Mouse (Mus musculus): ENCODE results near the gene Cct7. TPM values are rescaled to one million over a fixed set of nuclear protein-coding genes. Genes with fewer than 3 reads are reported as not detected.
A peak's percentile ranks its signal among the peaks of the same experiment; 100 is the strongest.

Cct7 gene
- polyA plus RNA-seq, 1 experiment from 2014 or later = 647 TPM

- Histone ChIP-seq H3K4me1 (replicated peaks; ENCODE audit: control insufficient read depth, insufficient read depth, low read length) (peaks cover 6% of the 10 kb centered on the region; the same call in 1 of the 2 replicates), H3K27ac (ENCODE audit: low read depth, low read length) (no peak overlapping the region), H3K27me3 (ENCODE audit: control insufficient read depth, insufficient read depth, low read length) (peaks cover 4% of the 10 kb centered on the region; the same call in 1 of the 2 replicates), H3K9ac (ENCODE audit: low read length) (peak overlapping the region; percentile 73; the same call in 1 of the 2 replicates), H3K4me3 (ENCODE audit: low read depth, low read length) (peak overlapping the region; percentile 81), H3K4me2 (ENCODE audit: low read depth, low read length, severe bottlenecking) (peak overlapping the region; percentile 65), H3K36me3 (ENCODE audit: control insufficient read depth, insufficient read depth, low read length) (no peaks in the 10 kb centered on the region), H3K9me3 (ENCODE audit: control insufficient read depth, low read length) (no peaks in the 10 kb centered on the region)
- WGBS = 11% methylated on average over 6 of the region's 6 CpGs
- DNase-seq (ENCODE audit: low spot score) (no peak), ATAC-seq (replicated peaks; ENCODE audit: low FRiP score) (no peak)
Measured at GRCm38 (mm10) chr6:85501571-85502102, 50.3 kb downstream of the Cct7 start.

- Histone ChIP-seq H3K4me2 (ENCODE audit: low read depth, low read length, severe bottlenecking) (peak overlapping the region; percentile 65), H3K27me3 (ENCODE audit: control insufficient read depth, insufficient read depth, low read length) (peaks cover 4% of the 10 kb centered on the region; the same call in 1 of the 2 replicates), H3K4me1 (replicated peaks; ENCODE audit: control insufficient read depth, insufficient read depth, low read length) (peaks cover 6% of the 10 kb centered on the region; the same call in 1 of the 2 replicates), H3K9ac (ENCODE audit: low read length) (peak overlapping the region; percentile 73), H3K9me3 (ENCODE audit: control insufficient read depth, low read length) (no peaks in the 10 kb centered on the region), H3K27ac (ENCODE audit: low read depth, low read length) (no peak overlapping the region), H3K36me3 (ENCODE audit: control insufficient read depth, insufficient read depth, low read length) (no peaks in the 10 kb centered on the region), H3K4me3 (ENCODE audit: low read depth, low read length) (peak overlapping the region; percentile 81)
- ATAC-seq (replicated peaks; ENCODE audit: low FRiP score) (peak; percentile 82), DNase-seq (ENCODE audit: low spot score) (no peak)
- WGBS = 2% methylated on average over 37 of the region's 37 CpGs
Measured at GRCm38 (mm10) chr6:85502103-85502910, 51.0 kb downstream of the Cct7 start.

GRCm38 (mm10) chr6:85502911-85503250 is 51.6 kb downstream of the Cct7 start, which contains the start of gene Fbxo41:
Gene Fbxo41 (minus strand): TSS chr6:85502994.
- peak; percentile 82 for DNase-seq (ENCODE audit: low spot score)
- peak within 1 kb of the TSS; percentile 73 for H3K9ac ChIP-seq (ENCODE audit: low read length)
- H3K4me3 ChIP-seq (ENCODE audit: low read depth, low read length) = peak within 1 kb of the TSS; percentile 81
- H3K9me3 ChIP-seq (ENCODE audit: control insufficient read depth, low read length) = no peaks in the 10 kb centered on the region
- peak; percentile 82 for ATAC-seq (replicated peaks; ENCODE audit: low FRiP score)
- 0% methylated on average over 13 of the region's 22 CpGs for WGBS
- no peaks in the 10 kb centered on the region for H3K36me3 ChIP-seq (ENCODE audit: control insufficient read depth, insufficient read depth, low read length)
- peaks cover 6% of the 10 kb centered on the region; the same call in 1 of the 2 replicates for H3K4me1 ChIP-seq (replicated peaks; ENCODE audit: control insufficient read depth, insufficient read depth, low read length)
- no peak within 1 kb of the TSS for H3K27ac ChIP-seq (ENCODE audit: low read depth, low read length)
- peak within 1 kb of the TSS; percentile 65 for H3K4me2 ChIP-seq (ENCODE audit: low read depth, low read length, severe bottlenecking)
- H3K27me3 ChIP-seq (ENCODE audit: control insufficient read depth, insufficient read depth, low read length) = peaks cover 4% of the 10 kb centered on the region; the same call in 1 of the 2 replicates

GRCm38 (mm10) chr6:85504908-85505307 is 53.6 kb downstream of the Cct7 start:
- H3K9me3 ChIP-seq (ENCODE audit: control insufficient read depth, low read length) = no peaks in the 10 kb centered on the region
- H3K4me3 ChIP-seq (ENCODE audit: low read depth, low read length) = no peak overlapping the region
- WGBS = 71% methylated on average over 2 of the region's 2 CpGs
- peaks cover 6% of the 10 kb centered on the region; the same call in 1 of the 2 replicates for H3K4me1 ChIP-seq (replicated peaks; ENCODE audit: control insufficient read depth, insufficient read depth, low read length)
- H3K9ac ChIP-seq (ENCODE audit: low read length) = no peak overlapping the region
- H3K27me3 ChIP-seq (ENCODE audit: control insufficient read depth, insufficient read depth, low read length) = peaks cover 6% of the 10 kb centered on the region
- no peak overlapping the region for H3K27ac ChIP-seq (ENCODE audit: low read depth, low read length)
- no peak for DNase-seq (ENCODE audit: low spot score)
- no peak overlapping the region for H3K4me2 ChIP-seq (ENCODE audit: low read depth, low read length, severe bottlenecking)
- no peaks in the 10 kb centered on the region for H3K36me3 ChIP-seq (ENCODE audit: control insufficient read depth, insufficient read depth, low read length)
- no peak for ATAC-seq (replicated peaks; ENCODE audit: low FRiP score)

GRCm38 (mm10) chr6:85508602-85509001 is 57.3 kb downstream of the Cct7 start:
- WGBS = 31% methylated on average over 5 of the region's 5 CpGs
- Histone ChIP-seq H3K4me1 (replicated peaks; ENCODE audit: control insufficient read depth, insufficient read depth, low read length) (peaks cover 20% of the 10 kb centered on the region), H3K36me3 (ENCODE audit: control insufficient read depth, insufficient read depth, low read length) (no peaks in the 10 kb centered on the region), H3K9ac (ENCODE audit: low read length) (no peak overlapping the region), H3K4me2 (ENCODE audit: low read depth, low read length, severe bottlenecking) (no peak overlapping the region), H3K27me3 (ENCODE audit: control insufficient read depth, insufficient read depth, low read length) (peaks cover 41% of the 10 kb centered on the region), H3K4me3 (ENCODE audit: low read depth, low read length) (no peak overlapping the region), H3K27ac (ENCODE audit: low read depth, low read length) (no peak overlapping the region), H3K9me3 (ENCODE audit: control insufficient read depth, low read length) (no peaks in the 10 kb centered on the region)
- ATAC-seq (replicated peaks; ENCODE audit: low FRiP score) (no peak), DNase-seq (ENCODE audit: low spot score) (no peak)

- H3K4me2 ChIP-seq (ENCODE audit: low read depth, low read length, severe bottlenecking) = no peak overlapping the region
- WGBS = 2% methylated on average over 6 of the region's 6 CpGs
- H3K36me3 ChIP-seq (ENCODE audit: control insufficient read depth, insufficient read depth, low read length) = no peaks in the 10 kb centered on the region
- no peak overlapping the region for H3K9ac ChIP-seq (ENCODE audit: low read length)
- H3K4me1 ChIP-seq (replicated peaks; ENCODE audit: control insufficient read depth, insufficient read depth, low read length) = peaks cover 20% of the 10 kb centered on the region
- no peak overlapping the region for H3K27ac ChIP-seq (ENCODE audit: low read depth, low read length)
- ATAC-seq (replicated peaks; ENCODE audit: low FRiP score) (no peak), DNase-seq (ENCODE audit: low spot score) (peak; percentile 75)
- H3K9me3 ChIP-seq (ENCODE audit: control insufficient read depth, low read length) = no peaks in the 10 kb centered on the region
- H3K4me3 ChIP-seq (ENCODE audit: low read depth, low read length) = no peak overlapping the region
- peaks cover 51% of the 10 kb centered on the region for H3K27me3 ChIP-seq (ENCODE audit: control insufficient read depth, insufficient read depth, low read length)
Measured at GRCm38 (mm10) chr6:85510476-85510875, 59.2 kb downstream of the Cct7 start.

- Histone ChIP-seq H3K9ac (ENCODE audit: low read length) (no peak overlapping the region), H3K4me2 (ENCODE audit: low read depth, low read length, severe bottlenecking) (peak overlapping the region; percentile 52), H3K9me3 (ENCODE audit: control insufficient read depth, low read length) (no peaks in the 10 kb centered on the region), H3K4me3 (ENCODE audit: low read depth, low read length) (peak overlapping the region; percentile 33), H3K27me3 (ENCODE audit: control insufficient read depth, insufficient read depth, low read length) (peaks cover 51% of the 10 kb centered on the region), H3K36me3 (ENCODE audit: control insufficient read depth, insufficient read depth, low read length) (no peaks in the 10 kb centered on the region), H3K27ac (ENCODE audit: low read depth, low read length) (no peak overlapping the region), H3K4me1 (replicated peaks; ENCODE audit: control insufficient read depth, insufficient read depth, low read length) (peaks cover 20% of the 10 kb centered on the region)
- DNase-seq (ENCODE audit: low spot score) (peak; percentile 75), ATAC-seq (replicated peaks; ENCODE audit: low FRiP score) (0 out of 2 replicates have a peak, but pooled peaks have one; percentile 30)
- WGBS = under 1% methylated on average over 80 of the region's 88 CpGs
Measured at GRCm38 (mm10) chr6:85511286-85512055, 60.2 kb downstream of the Cct7 start.

GRCm38 (mm10) chr6:85512056-85512440 is 60.7 kb downstream of the Cct7 start:
- Histone ChIP-seq H3K4me2 (ENCODE audit: low read depth, low read length, severe bottlenecking) (peak overlapping the region; percentile 52), H3K36me3 (ENCODE audit: control insufficient read depth, insufficient read depth, low read length) (no peaks in the 10 kb centered on the region), H3K4me3 (ENCODE audit: low read depth, low read length) (peak overlapping the region; percentile 33), H3K4me1 (replicated peaks; ENCODE audit: control insufficient read depth, insufficient read depth, low read length) (peaks cover 20% of the 10 kb centered on the region), H3K27me3 (ENCODE audit: control insufficient read depth, insufficient read depth, low read length) (peaks cover 51% of the 10 kb centered on the region), H3K9ac (ENCODE audit: low read length) (no peak overlapping the region), H3K27ac (ENCODE audit: low read depth, low read length) (no peak overlapping the region), H3K9me3 (ENCODE audit: control insufficient read depth, low read length) (no peaks in the 10 kb centered on the region)
- WGBS = 1% methylated on average over 31 of the region's 36 CpGs
- peak; percentile 67 for DNase-seq (ENCODE audit: low spot score)
- ATAC-seq (replicated peaks; ENCODE audit: low FRiP score) = no peak
